Mouse (Mus musculus) ovary, postnatal 36 days (tissue): ENCODE measurements around the gene Shisa6.

Experiments used
- DNase-seq: peaks from one replicate; pipeline ENCODE4 v3.0.0; 2022; ENCODE audit warnings: low spot score, mixed read lengths

Shisa6 gene

DNA sequence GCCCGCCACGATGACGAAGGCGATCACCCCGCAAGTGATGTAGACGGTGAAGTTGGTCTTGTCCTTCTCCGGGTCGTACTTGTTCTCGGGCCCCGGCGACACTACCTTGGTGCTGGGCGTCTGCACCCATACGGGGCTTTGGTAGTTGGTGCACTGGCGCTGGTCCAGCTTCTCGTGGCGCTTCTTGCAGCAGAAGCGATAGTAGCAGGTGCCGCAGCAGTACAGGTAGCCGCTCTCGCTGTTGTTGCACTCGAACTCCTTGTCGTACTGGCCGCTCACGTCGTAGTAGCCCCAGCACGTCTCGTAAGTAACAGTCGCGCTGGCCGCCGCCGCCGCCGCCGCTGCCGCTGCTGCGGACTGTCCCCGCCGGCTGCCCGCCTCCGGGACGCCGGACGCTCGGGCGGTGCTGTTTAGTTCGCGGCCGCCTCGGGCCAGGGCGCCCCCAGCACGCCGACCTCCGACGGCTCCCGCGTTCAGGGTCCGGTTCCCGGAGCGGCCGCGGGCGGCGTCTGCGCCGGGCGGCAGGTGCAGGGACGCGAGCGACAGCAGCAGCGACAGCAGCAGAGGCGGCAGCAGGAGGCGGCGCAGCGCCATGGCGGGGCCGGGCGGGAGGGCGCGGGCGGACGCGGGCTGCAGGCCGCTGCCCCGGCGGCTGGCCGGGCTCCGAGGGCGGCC lies at the start of gene Shisa6:
Gene Shisa6 (minus strand): TSS at position 594 of the 675 bp plus-strand sequence.
- DNase-seq, result peak; percentile 49

DNA sequence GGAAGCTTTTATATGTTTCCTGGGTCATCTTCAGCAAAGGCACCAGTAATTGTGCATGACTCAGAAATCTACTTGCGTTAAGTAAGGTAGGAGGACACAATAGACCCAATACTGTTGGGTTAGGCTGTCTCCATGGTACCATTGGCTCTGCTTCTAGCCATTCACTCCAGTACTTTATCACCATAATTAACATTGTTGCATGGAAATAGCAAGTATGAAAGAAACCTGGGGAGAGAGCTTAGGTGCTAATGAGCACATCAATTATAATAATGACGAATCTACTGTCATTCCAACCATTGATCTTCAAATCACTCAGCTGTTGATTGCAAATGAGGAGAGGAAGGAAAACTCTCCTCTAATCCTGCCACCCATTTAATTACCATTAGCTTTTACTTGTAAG lies 48.1 kb upstream of the Shisa6 start:
- DNase-seq, result no peak

DNA sequence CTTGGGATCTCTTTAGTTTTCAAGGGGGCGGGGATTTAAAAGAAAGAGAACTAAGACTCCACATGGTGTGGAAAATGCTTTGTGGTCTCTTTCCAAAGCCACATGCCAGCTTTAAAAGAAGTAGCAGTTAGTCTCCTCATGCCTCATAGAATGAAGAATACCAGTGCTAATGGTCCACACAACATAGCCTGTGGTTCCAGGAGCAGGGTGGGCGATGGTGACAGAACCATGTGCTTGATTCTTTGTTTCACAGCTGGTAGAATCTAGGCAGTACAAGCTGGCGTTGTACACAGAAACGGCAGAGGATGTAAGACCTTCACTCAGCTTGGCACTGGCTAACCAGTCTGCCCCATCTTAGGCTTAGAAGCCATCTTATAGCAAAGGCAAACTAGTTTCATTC lies 43.3 kb upstream of the Shisa6 start:
- DNase-seq, result no peak

DNA sequence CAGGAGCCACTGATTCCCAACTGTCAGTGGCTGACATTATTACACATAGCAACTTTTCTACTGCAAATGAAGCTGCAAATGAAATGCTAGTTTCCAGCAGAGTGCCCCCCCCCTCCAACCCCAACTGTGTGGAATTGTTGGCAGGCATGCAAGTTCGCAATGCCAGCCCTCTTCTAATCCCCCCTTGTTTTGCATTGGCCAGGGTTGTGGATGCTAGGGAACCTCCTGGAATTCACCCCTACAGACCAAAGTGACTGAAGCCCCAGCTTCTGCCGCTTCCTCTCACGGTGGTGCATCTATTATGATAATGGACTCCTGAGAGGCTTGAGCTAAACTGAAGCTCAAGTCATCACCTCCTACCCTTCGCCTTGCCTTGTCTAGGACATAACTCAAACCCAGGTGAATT lies 42.6 kb upstream of the Shisa6 start:
- DNase-seq, result no peak

DNA sequence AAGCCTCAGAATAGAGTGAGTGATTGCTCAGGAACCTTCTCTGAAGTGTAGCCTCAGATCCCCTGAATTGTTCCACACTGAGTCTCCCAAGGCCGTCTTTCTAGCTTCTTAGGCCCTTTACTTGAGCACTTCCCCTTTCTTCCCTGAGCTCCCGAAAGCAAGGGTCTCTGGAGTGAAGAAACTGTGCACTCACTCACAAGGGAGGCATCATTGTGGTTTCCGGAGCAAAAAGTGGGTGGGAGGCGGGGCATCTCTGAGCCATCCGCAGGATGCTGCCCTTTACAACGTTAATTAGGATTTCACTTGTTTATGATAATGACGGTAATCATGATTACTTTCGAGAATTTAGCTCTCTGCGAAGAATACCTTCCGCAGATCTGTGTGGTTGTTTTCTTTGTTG lies 41.6 kb upstream of the Shisa6 start:
- DNase-seq, result no peak

DNA sequence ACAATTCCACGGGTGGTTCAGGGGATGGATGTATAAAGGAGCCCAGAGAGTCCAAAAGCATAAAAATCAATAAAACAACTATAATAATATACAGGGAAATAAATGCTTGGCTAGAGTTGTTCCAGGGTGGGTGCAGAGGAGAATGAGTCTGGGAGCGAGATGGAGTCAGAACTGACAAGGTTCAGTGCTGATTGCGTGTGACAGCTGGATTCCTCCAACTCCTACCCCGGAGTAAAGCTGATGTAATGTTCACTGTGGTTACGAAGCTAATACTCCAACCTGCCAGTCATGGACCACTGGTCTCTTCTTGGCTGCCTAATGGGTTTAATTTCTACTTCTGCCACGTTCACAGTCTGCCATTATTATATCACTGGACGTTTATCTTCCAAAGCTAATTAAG lies 36.5 kb upstream of the Shisa6 start:
- no peak for DNase-seq

DNA sequence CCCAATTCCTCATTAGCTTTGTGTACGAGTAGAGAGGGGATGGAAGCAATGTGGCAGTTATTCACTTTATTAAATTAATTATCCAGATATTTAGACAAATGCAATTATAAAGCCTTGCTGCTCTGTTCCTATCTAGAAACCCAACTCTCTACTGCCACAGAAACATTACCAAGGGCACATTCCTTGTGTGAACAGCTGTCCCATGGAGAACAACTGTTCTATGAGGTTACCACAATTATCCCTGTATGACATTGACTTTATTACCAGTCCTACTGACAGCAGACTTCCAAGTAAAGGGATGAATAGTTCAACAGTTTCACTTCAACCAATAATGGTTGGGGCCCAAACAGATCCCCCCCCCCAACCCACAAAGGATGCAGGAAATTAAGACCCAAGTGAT lies 12.1 kb upstream of the Shisa6 start:
- DNase-seq, result no peak

DNA sequence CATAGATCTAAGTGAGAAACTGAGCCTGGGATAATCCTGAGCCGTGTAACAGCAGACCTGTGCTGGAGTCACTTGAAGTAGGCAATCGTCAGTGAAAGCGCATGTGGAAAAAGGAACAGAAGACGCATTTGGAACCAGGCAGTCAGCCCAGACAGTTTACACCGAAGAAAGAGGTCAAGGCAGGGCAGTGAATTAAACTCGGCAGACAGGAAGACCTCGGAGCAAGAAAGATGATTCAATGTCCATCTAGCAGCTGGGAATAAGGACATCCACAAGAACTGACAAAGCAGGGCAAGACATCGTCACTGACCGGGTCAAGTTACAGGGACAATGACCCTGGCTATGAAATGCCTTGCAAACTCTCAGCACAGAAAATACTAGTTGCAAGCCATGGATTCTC lies 10.1 kb upstream of the Shisa6 start:
- DNase-seq, result no peak

DNA sequence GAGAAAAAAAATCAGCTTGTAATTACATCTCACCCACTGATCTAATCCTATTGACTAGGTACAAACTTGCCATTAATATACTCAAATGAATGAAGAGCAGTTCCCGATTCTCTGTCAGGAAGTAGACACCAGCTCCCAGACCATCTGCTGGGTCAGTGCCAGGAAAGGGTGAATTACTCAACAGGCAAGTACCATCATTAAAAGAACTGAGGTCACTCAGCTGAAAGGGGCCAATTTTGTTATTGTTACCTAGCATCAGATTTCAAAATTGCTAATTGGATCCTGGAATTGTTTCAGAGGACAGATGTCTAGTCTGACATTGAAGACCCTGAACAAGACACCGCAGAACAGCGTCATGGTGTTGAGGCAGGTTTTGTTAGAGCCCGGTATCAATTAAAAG lies 9.4 kb upstream of the Shisa6 start:
- DNase-seq, result no peak

DNA sequence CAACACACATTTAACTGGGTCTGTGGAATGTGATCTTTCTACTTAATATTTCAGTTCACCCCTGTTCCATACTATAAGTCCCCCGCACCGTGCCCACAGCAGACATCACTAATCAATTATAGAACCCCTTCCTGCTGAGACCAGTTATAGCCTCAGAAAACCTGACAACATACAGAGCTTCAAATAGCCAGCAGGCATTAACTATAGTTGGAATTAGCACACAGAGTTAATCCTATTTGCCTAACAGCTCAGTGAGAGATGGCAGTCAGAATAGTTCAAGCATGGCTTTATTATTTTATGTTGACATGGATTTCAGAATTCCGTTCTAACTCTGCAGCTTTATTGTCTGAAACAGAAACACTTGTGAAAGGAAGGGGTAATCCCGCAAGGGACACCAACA lies 8.5 kb upstream of the Shisa6 start:
- no peak for DNase-seq

DNA sequence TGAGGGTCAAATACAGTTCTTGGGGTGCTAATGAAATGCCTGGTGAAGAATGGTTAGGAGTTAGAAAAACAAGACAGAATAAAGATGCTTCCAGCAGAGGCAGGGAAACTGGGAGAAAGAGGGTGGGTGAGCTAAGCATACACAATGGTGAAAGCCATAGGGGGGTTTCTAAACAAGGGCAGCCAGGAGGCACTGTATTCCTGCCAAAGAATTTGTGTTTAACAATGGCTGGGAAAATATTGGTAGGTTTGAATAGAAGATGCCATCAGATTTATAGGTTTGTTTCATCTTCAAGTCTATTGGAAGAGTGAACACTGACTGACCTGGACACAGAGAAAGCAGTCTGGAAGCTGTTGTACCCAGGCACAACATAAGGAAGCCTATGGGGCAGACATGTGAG lies 2.4 kb upstream of the Shisa6 start:
- DNase-seq, result no peak

DNA sequence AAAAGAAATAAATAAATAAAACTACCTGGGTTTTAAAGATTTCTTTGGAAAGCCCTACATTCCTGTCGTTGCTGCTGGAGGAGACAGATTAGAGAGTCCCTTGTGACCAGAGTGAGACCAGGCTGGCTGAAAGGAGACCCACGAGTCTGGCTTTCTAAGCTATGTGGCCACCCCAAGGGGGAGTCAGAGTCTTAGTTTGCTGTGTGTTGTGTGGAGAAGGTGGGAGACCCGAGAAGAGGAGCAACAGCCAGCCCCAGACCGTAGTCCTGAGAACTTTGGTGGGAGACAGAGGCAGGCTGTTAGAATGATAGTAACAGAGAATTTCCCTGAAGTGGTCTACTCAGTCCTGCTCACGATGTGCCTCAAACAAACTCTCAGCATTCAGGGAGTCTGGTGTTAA lies 1.6 kb upstream of the Shisa6 start:
- DNase-seq, result peak; percentile 19

DNA sequence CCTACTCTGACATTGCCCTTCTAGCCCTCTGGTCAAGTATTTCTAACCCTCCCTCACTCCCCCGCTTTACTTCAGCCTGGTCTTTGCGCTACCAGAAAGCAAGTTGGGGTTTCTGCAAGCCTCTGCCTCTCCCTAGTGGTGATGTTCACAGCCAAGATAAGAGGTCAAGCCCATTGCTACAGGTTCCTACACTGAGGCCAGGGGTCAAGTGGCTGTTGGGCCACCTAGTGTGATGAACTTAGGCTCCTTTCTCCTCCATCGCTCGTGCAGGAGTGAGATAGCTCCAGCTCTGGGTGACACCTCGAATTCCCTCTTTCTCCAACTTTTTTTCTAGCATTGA lies 1.2 kb upstream of the Shisa6 start:
- no peak for DNase-seq

DNA sequence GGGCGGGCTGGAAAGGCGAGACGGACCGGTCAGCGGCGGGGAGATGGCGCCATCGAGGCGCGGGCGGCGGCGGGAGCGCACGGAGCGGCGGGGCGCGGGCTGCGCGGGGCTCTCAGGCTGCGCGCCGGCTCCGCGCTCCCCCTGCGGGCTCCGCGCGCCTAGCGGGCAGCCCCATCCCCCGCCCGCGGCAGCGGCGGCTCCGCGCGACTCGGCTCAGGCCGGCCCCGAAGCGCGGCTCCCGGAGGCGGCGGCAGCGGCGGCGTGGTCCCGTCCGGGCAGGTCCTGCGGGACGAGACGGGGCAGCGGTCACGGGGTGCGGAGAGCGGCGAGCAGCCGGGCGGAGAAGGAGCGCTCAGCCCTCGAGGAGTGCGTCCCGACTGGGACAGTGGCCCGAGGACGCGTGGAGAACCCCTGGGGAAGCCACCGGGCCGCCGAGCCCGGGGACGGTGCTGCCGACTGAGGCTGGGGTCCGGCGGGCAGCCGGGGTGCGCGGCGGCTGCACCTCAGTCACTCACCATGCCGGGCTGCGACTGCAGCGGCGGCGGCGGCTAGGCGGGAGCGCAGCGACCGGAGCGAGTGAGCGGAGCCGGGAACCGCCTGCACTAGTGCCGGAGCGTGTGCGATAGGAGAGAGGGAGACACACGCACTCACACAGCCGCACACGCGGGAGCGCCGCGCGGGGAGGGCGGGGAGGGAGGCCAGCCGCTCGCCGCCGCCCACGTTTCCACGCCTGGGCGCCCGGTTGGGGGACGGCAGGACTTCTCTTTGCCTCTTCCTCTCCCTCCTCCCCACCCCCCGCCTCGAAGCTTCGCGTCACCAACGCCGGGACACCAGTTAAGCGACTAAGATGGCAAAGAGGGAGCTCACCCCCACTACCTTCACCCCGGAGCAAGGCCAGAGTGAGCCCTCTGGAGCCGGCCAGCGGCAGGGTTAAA lies 549 bp upstream of the Shisa6 start:
- DNase-seq, result peak; percentile 61

DNA sequence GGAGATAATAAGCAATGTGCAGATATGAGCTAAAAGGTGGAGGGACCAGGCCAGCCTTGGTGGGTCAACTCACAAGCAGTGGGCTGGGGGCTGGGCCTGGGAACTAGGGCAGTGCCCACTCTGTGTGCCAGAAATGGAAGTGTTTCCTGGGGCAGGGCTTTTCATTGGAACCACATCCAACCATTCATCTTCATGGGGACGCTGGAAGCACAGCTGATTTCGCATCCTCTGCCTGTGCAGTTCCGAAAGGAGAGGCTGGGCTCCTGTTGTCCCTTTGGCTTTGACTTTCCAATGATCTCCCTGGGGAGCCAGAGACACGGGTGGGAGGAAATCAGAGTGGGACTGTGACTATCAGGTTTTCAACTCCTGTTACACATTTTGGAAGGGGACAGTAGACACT lies 1.5 kb downstream of the Shisa6 start:
- DNase-seq, result no peak

DNA sequence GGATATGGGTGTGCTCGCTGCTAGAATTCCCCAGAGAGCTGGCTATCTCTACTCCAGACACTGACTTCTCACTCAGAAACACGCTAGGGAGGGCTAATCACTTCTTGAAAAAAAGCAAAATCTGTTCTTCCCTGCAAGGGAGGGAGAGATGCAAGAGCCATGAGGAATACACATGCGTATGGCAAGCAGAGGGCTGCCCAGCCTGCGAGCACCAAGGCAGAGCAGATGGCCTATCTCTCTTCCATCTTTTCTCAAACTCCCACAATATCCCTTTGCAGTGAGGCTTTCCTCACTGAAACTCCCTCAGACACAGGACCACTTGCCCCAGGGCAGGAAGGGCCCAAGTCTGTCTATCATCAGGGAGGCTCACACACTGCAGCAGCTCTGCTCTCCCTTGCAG lies 3.4 kb downstream of the Shisa6 start:
- DNase-seq, result no peak

DNA sequence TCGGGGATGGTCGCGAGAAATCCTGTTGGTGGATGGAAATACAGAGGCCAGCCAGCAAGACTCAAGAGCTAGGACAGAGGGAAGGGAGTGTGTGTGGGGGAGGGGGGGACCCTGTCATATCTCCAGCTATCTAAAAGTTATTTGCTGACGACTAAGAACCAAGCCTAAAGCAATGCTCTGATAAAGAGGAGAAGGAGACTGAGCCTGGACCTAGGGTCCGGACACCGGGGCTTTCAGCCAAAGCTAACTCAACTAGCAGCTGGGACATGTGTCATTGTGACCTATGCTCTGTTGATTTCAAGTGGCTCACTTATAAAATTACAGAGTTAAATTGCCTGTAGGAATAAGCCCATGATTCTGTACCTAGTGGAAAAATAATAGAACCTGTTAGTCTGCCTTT lies 6.4 kb downstream of the Shisa6 start:
- no peak for DNase-seq

DNA sequence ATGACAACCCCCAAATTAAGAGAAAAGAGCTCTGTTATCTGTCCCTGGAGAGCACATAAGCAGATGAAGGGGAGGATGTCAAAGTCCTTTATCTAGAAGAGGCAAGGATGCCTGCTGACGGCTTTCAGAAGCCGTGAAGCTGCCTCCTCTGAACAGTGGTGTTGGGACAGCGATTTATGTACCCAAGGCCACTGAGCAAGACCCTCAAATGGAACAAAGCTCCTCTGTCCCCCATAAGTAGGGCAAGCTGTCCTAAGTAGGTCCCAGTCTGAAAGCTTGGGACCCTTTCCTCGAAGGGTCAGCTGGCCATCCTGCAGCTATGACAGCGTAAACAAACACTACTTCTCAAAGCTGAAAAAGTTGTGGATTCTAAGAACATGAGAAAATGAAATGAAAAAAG lies 11.4 kb downstream of the Shisa6 start:
- no peak for DNase-seq

DNA sequence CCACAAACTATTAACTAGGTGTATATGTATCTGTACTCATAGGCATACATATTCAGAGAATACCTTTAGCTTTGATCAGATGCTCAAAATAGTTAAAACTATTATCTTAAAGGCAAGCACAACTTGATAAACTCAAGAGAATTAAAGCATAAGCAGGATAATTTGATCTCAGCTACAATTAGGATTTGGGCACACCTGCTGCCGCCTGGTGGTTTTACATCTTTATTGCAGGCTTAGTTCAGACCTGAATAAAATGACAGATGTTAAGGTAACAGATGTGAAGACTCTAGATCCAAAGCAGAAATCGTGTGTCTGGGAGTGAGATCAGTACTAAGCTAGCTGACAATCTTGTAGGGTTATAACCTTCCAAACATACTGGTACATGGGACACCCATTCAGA lies 24.8 kb downstream of the Shisa6 start:
- no peak for DNase-seq

DNA sequence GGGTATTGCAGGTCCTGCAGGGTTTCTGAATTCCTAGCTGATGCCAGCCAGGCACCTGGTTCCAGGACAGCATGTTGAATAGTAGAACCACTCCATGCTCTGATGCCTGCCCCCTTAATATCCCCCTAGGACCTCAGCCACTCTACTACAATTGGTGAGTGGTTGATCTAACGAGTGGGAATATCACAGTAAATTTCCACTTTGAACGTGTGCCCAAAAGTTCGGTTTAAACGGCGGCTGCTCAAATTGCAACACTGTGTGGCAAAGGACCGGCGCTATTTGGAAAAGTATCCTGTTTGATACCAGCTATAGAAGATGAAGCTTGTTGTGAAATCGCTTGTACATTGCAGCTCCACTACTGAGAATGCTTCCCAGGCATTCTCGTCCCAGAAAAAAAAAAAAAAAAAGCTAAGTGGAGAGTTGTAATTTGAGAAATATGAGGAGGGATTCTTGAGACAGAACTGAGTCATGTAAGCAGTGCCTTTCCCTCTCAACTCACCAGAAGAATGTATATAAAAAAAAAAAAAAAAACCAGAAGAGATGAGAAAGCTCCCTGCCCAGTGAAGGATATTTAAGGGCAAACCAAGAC lies 26.8 kb downstream of the Shisa6 start:
- DNase-seq, result no peak

DNA sequence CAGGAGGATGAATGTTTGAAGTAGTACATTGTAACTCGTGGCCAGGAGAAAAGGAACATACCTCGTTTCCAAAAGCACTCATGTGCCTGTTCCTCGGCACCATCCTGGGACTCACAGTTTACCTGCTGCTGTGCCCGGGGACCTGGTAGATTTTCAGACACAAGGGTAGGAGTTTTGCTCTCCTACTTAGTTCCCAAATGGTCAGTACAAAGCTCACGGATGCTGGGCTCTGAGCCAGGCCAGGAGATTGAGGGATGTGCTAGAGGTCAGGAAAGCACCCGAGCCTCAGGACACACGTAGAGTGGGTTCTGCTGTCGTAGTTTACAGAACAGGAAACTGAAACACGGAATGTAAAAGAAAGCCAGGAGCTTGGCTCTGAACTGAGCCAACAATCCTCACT lies 29.5 kb downstream of the Shisa6 start:
- DNase-seq, result no peak

DNA sequence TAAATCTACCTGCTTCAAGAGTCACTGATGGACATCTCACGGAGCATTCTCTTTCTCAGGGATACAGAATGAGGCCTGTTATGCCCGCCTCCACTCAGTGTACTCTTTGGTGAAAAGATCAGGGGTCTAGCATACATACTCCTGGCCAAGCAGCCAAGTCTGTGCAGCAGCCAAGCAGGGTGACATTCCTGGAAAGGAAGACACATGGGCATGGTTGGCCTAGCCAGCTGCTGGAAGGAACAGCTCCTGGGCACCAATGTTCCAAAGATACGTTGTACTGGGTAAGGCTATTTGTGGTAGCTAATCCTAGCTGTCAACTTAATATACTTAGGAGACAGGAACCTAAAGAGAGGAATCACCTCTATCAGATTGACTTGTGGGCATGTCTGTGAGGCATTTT lies 31.4 kb downstream of the Shisa6 start:
- DNase-seq, result no peak

DNA sequence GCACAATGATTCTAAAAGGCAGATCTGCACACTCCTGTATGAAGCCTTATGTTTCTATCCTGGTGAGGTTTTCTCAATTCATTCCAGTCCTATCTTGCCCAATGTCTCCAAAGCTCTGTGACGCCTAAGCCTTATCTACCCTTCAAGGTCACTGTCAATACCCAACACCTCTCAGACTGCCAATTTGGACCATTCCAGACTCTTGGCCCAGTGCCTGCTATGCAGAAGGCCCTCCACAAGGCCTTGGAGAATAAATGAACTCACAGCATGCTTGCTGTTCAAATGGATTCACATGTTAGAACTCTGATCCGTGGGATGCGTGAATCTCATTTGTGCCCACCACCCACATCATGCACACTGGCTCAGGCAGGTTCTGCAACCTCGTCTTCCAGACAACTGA lies 38.0 kb downstream of the Shisa6 start:
- peak; percentile 75 for DNase-seq
